Mouse (Mus musculus): Measurements from ENCODE around the gene Acot6. TPM values are rescaled to one million over a fixed set of nuclear protein-coding genes. Genes with fewer than 3 reads are reported as not detected.

Gene Acot6
- polyA plus RNA-seq, 1 experiment, result 5.5 TPM

DNA sequence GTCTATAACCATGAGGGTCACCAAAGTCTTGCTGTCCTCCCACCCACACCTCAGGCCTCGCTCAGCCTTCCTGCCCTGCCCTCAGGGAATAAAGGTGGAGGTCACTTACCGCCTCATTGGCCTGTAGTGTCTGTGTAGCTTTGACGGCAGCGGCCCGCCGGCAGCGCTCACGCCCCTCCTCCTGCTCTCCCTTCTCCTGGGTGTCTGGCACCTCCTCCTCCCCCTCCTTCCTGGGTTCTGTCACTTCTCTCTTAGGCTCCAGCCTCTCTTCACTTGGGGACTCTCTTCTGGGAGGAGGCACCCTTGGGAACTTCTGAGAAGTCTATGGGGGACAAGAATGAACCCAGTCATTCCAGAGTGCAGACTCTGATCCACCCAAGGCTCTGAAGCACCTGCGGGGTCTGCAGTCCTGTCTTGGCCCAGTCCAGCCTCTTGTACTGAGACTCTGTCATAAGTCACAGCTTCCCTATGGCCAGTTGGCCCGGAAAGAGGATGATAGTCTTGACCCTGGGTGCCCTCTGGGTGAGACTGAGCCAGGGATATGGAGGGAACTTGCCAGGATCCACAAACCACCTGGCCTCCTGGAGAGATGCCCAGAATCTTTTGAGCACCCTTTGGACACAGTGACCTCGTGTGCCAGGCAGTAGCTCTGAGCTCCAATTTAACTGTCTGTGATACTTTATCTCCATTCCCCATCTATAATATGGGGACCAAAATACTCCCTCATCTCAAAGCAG lies 54.5 kb downstream of the Acot6 start:
- no peaks in the 10 kb centered on the region for H3K27me3 ChIP-seq (ENCODE audit: control insufficient read depth, insufficient read depth, low read length)
- peak; percentile 94 to 97 for DNase-seq
- WGBS, result 13% methylated on average over 11 of the region's 11 CpGs
- H3K4me3 ChIP-seq (replicated peaks; ENCODE audit: insufficient read depth, low read depth, low read length), result no peak overlapping the region
- H3K27ac ChIP-seq (ENCODE audit: insufficient read depth, low read length), result peak overlapping the region; percentile 83
- TF ChIP-seq CTCF (IDR thresholded peaks at IDR 0.05; ENCODE audit: borderline replicate concordance, insufficient read depth, low read depth, low read length) (no peak), POLR2A (IDR thresholded peaks at IDR 0.05; ENCODE audit: borderline replicate concordance, insufficient read depth, low read length) (no peak)
- H3K4me1 ChIP-seq (ENCODE audit: control insufficient read depth, insufficient read depth, low read length), result peaks cover 29% of the 10 kb centered on the region

DNA sequence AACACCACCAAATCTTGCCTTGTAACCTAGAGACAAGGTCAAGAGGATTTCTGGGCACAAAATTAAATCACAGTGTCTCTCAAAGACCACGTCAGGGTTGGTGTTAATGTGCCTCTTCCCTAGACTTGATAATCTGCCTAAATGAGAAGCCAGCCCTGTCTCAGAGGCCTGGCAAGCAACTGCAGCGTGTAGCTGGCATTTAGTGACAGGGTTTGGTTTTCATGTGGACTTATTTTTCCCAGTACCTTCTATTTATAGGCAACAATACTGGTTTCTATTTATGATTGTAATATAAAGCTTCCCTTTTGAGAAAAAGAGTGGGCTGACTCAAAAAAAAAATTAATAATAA lies 55.0 kb downstream of the Acot6 start:
- no peaks in the 10 kb centered on the region for H3K27me3 ChIP-seq (ENCODE audit: control insufficient read depth, insufficient read depth, low read length)
- TF ChIP-seq POLR2A (IDR thresholded peaks at IDR 0.05; ENCODE audit: borderline replicate concordance, insufficient read depth, low read length) (no peak), CTCF (IDR thresholded peaks at IDR 0.05; ENCODE audit: borderline replicate concordance, insufficient read depth, low read depth, low read length) (no peak)
- peak; percentile 49 to 75 for DNase-seq

DNA sequence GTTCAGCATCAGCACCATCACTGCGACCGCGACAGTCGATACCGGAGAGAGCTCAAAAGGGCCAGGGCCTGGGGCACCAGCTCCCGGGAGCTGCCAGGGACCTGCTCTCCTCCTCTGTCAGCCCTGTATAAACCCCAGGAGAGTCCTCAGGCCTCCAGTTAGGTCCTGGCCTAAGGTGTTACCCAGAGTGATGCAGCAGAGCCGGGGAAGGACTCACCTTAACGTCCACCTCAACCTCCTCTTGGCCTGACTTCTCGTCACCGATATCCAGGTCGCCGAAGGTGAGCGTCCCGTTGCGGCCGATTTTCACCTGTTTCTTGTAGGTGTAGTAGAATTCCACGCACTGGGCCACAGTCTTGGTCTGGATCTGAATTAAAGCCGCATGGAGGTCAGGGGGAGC lies 55.8 kb downstream of the Acot6 start:
- no peak for TF ChIP-seq CTCF (IDR thresholded peaks at IDR 0.05; ENCODE audit: borderline replicate concordance, insufficient read depth, low read depth, low read length)
- no peak for TF ChIP-seq POLR2A (IDR thresholded peaks at IDR 0.05; ENCODE audit: borderline replicate concordance, insufficient read depth, low read length)
- Histone ChIP-seq H3K27me3 (ENCODE audit: control insufficient read depth, insufficient read depth, low read length) (no peaks in the 10 kb centered on the region), H3K27ac (ENCODE audit: insufficient read depth, low read length) (peak overlapping the region; percentile 71), H3K4me3 (replicated peaks; ENCODE audit: insufficient read depth, low read depth, low read length) (no peak overlapping the region), H3K4me1 (ENCODE audit: control insufficient read depth, insufficient read depth, low read length) (peaks cover 29% of the 10 kb centered on the region)
- 75% methylated on average over 18 of the region's 18 CpGs for WGBS
- peak in 1 of 2 experiments; percentile 33 for DNase-seq

More for the DNA sequence above, 55.0 kb downstream of the Acot6 start:
- WGBS, result 14% methylated on average over 2 of the region's 2 CpGs
- H3K4me1 ChIP-seq (ENCODE audit: control insufficient read depth, insufficient read depth, low read length), result peaks cover 29% of the 10 kb centered on the region
- H3K4me3 ChIP-seq (replicated peaks; ENCODE audit: insufficient read depth, low read depth, low read length), result no peak overlapping the region
- H3K27ac ChIP-seq (ENCODE audit: insufficient read depth, low read length), result peak overlapping the region; percentile 68; the same call in 1 of the 2 replicates

DNA sequence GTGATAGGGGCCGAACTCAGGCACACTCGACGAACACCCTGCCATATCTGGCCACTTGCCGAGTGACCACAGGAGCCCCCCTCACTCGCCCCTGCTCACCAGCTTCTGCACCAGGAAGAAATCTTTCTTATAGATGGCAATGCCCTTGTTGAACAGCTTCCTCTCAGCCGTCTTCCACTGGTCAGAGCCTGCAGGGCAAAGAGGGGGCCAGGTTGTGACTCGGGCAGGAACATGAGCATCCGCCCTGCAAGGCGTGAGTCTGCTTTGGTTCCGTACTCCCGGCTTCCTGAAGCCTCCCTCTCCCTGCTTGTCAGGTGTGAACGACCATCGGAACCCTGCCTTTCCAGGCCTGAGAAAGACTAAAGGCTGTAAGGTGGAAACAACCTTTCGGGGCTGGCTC lies 57.7 kb downstream of the Acot6 start:
- TF ChIP-seq CTCF (IDR thresholded peaks at IDR 0.05; ENCODE audit: borderline replicate concordance, insufficient read depth, low read depth, low read length) (no peak), POLR2A (IDR thresholded peaks at IDR 0.05; ENCODE audit: borderline replicate concordance, insufficient read depth, low read length) (no peak)
- WGBS, result 88% methylated on average over 14 of the region's 14 CpGs
- Histone ChIP-seq H3K27me3 (ENCODE audit: control insufficient read depth, insufficient read depth, low read length) (no peaks in the 10 kb centered on the region), H3K27ac (ENCODE audit: insufficient read depth, low read length) (no peak overlapping the region), H3K4me3 (replicated peaks; ENCODE audit: insufficient read depth, low read depth, low read length) (no peak overlapping the region), H3K4me1 (ENCODE audit: control insufficient read depth, insufficient read depth, low read length) (peaks cover 26% of the 10 kb centered on the region)
- no peak for DNase-seq

DNA sequence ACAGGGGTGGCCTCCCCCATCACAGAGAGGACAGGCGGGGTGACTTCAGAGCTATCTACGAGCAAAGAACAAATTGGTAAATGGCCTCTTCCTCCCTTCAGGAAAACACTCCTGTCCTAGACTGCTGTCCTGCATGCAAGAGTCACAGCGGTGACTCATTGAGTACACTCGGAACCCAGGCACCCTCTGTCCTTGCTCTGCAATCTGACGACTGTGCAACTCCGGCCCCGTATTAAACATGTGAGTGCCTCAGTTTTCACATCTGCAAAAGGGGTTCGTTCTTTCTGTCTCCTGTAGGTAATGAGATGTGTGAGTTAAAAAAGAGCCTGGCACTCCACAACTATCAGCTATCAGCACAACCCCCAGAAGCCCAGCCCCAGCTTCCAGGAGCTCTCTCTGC lies 60.0 kb downstream of the Acot6 start:
- Histone ChIP-seq H3K27ac (ENCODE audit: insufficient read depth, low read length) (no peak overlapping the region), H3K4me1 (ENCODE audit: control insufficient read depth, insufficient read depth, low read length) (peaks cover 14% of the 10 kb centered on the region), H3K4me3 (replicated peaks; ENCODE audit: insufficient read depth, low read depth, low read length) (no peak overlapping the region), H3K27me3 (ENCODE audit: control insufficient read depth, insufficient read depth, low read length) (no peaks in the 10 kb centered on the region)
- no peak for TF ChIP-seq POLR2A (IDR thresholded peaks at IDR 0.05; ENCODE audit: borderline replicate concordance, insufficient read depth, low read length)
- no peak for TF ChIP-seq CTCF (IDR thresholded peaks at IDR 0.05; ENCODE audit: borderline replicate concordance, insufficient read depth, low read depth, low read length)
- no peak for DNase-seq
- 97% methylated on average over 8 of the region's 8 CpGs for WGBS

Other genes with a start within 250 kb of the Acot6 start
- gene Numb, start 178.7 kb upstream of the Acot6 start, polyA plus RNA-seq (2012; rRNA removed), result 54.5 and 60.1 TPM in 2 replicates
- 8.9 and 9.6 TPM in 2 replicates for gene Riox1, start 150.0 kb upstream of the Acot6 start, polyA plus RNA-seq (2012; rRNA removed)
- gene Heatr4, start 115.8 kb upstream of the Acot6 start, polyA plus RNA-seq (2012; rRNA removed), result 0.03 and 0.05 TPM in 2 replicates
- gene Acot2, start 112.8 kb upstream of the Acot6 start, polyA plus RNA-seq (2012; rRNA removed), result 6.4 and 6.8 TPM in 2 replicates
- gene Acot1, start 91.2 kb upstream of the Acot6 start, polyA plus RNA-seq (2012; rRNA removed), result 18.2 and 19.3 TPM in 2 replicates
- gene Acot4, start 62.3 kb upstream of the Acot6 start, polyA plus RNA-seq (2012; rRNA removed), result 0.24 and 0.43 TPM in 2 replicates
- not detected in 2 replicates for gene Gm49366, start 61.7 kb upstream of the Acot6 start, polyA plus RNA-seq (2012; rRNA removed)
- gene Acot3, start 48.5 kb upstream of the Acot6 start, polyA plus RNA-seq (2012; rRNA removed), result 0.61 and 0.62 TPM in 2 replicates
- gene Acot5, start 31.3 kb upstream of the Acot6 start, polyA plus RNA-seq (2012; rRNA removed), result 1.1 and 1.3 TPM in 2 replicates
- gene Dnal1, start 13.7 kb downstream of the Acot6 start, polyA plus RNA-seq (2012; rRNA removed), result 22.6 and 23.8 TPM in 2 replicates
- gene Pnma1, start 47.8 kb downstream of the Acot6 start, polyA plus RNA-seq (2012; rRNA removed), result 0.68 and 0.84 TPM in 2 replicates
- gene Elmsan1, start 118.2 kb downstream of the Acot6 start, polyA plus RNA-seq (2012; rRNA removed), result 8.4 and 9.7 TPM in 2 replicates
- 28.8 and 30.2 TPM in 2 replicates for gene Ptgr2, start 184.6 kb downstream of the Acot6 start, polyA plus RNA-seq (2012; rRNA removed)
- 44.4 and 52.4 TPM in 2 replicates for gene Zfp410, start 216.2 kb downstream of the Acot6 start, polyA plus RNA-seq (2012; rRNA removed)

Data from cerebellum, adult 2 months (tissue).